Mouse (Mus musculus): ENCODE data around the gene Dlx6. TPM values are rescaled to one million over a fixed set of nuclear protein-coding genes. Genes with fewer than 3 reads are reported as not detected.

Gene Dlx6
- polyA plus RNA-seq, 1 experiment: not detected

- Histone ChIP-seq H3K36me3 (ENCODE audit: control insufficient read depth, insufficient read depth) (no peaks in the 10 kb centered on the region), H3K4me3 (no peak overlapping the region), H3K79me2 (ENCODE audit: control insufficient read depth, insufficient read depth) (no peaks in the 10 kb centered on the region), H3K4me2 (ENCODE audit: low read depth) (no peak overlapping the region), H3K27me3 (ENCODE audit: control insufficient read depth, insufficient read depth, insufficient read length) (peaks cover 14% of the 10 kb centered on the region), H3ac (ENCODE audit: control insufficient read depth, insufficient read length) (no peak overlapping the region)
- TF ChIP-seq TCF3 (IDR thresholded peaks at IDR 0.05; ENCODE audit: insufficient read length, low read depth) (no peak), CEBPB (IDR thresholded peaks at IDR 0.05; ENCODE audit: insufficient read depth, poor library complexity, severe bottlenecking) (no peak), TCF12 (IDR thresholded peaks at IDR 0.05; ENCODE audit: insufficient read depth, poor library complexity, severe bottlenecking) (no peak)
Observed at GRCm38 (mm10) chr6:6848541-6848940, 14.6 kb upstream of the Dlx6 start.

GRCm38 (mm10) chr6:6849744-6850143, 13.4 kb upstream of the Dlx6 start:
- Histone ChIP-seq H3K79me2 (ENCODE audit: control insufficient read depth, insufficient read depth) (no peaks in the 10 kb centered on the region), H3ac (ENCODE audit: control insufficient read depth, insufficient read length) (no peak overlapping the region), H3K27me3 (ENCODE audit: control insufficient read depth, insufficient read depth, insufficient read length) (peaks cover 26% of the 10 kb centered on the region), H3K4me3 (no peak overlapping the region), H3K36me3 (ENCODE audit: control insufficient read depth, insufficient read depth) (no peaks in the 10 kb centered on the region), H3K4me2 (ENCODE audit: low read depth) (no peak overlapping the region)
- TF ChIP-seq CEBPB (IDR thresholded peaks at IDR 0.05; ENCODE audit: insufficient read depth, poor library complexity, severe bottlenecking) (no peak), USF1 (IDR thresholded peaks at IDR 0.05; ENCODE audit: low read depth) (no peak), MAX (IDR thresholded peaks at IDR 0.05; ENCODE audit: low read depth) (no peak), MYOG (IDR thresholded peaks at IDR 0.05; ENCODE audit: control insufficient read depth in 1 of 3, insufficient read depth in 1 of 3, insufficient read length in 2 of 3, low read depth in 2 of 3) (no peak)

GRCm38 (mm10) chr6:6850324-6851060, 12.6 kb upstream of the Dlx6 start:
- Histone ChIP-seq H3K4me3 (no peak overlapping the region), H3K79me2 (ENCODE audit: control insufficient read depth, insufficient read depth) (no peaks in the 10 kb centered on the region), H3K27me3 (ENCODE audit: control insufficient read depth, insufficient read depth, insufficient read length) (peaks cover 33% of the 10 kb centered on the region), H3K4me2 (ENCODE audit: low read depth) (no peak overlapping the region), H3K36me3 (ENCODE audit: control insufficient read depth, insufficient read depth) (no peaks in the 10 kb centered on the region), H3ac (ENCODE audit: control insufficient read depth, insufficient read length) (no peak overlapping the region)
- no peak for TF ChIP-seq MYOD1 (IDR thresholded peaks at IDR 0.05; ENCODE audit: control insufficient read depth in 1 of 3, insufficient read length in 2 of 3, low read depth in 2 of 3)
- TF ChIP-seq TCF12 (IDR thresholded peaks at IDR 0.05; ENCODE audit: insufficient read depth, poor library complexity, severe bottlenecking): no peak
- no peak for TF ChIP-seq MAX (IDR thresholded peaks at IDR 0.05; ENCODE audit: low read depth)
- TF ChIP-seq POLR2A (IDR thresholded peaks at IDR 0.05; ENCODE audit: insufficient read length, low read depth): no peak
- no peak for TF ChIP-seq E2F4 (IDR thresholded peaks at IDR 0.05; ENCODE audit: insufficient read depth)
- TF ChIP-seq TCF3 (IDR thresholded peaks at IDR 0.05; ENCODE audit: insufficient read length, low read depth): no peak
- TF ChIP-seq REST (IDR thresholded peaks at IDR 0.05; ENCODE audit: insufficient read depth, insufficient read length): no peak

GRCm38 (mm10) chr6:6851166-6851565, 12.0 kb upstream of the Dlx6 start:
- no peak overlapping the region for H3ac ChIP-seq (ENCODE audit: control insufficient read depth, insufficient read length)
- no peak overlapping the region for H3K4me2 ChIP-seq (ENCODE audit: low read depth)
- TF ChIP-seq MAX (IDR thresholded peaks at IDR 0.05; ENCODE audit: low read depth): no peak
- H3K36me3 ChIP-seq (ENCODE audit: control insufficient read depth, insufficient read depth): no peaks in the 10 kb centered on the region
- peaks cover 40% of the 10 kb centered on the region for H3K27me3 ChIP-seq (ENCODE audit: control insufficient read depth, insufficient read depth, insufficient read length)
- H3K4me3 ChIP-seq: no peak overlapping the region
- H3K79me2 ChIP-seq (ENCODE audit: control insufficient read depth, insufficient read depth): no peaks in the 10 kb centered on the region

GRCm38 (mm10) chr6:6852944-6853343, 10.2 kb upstream of the Dlx6 start:
- Histone ChIP-seq H3K4me2 (ENCODE audit: low read depth) (no peak overlapping the region), H3K4me3 (no peak overlapping the region), H3K36me3 (ENCODE audit: control insufficient read depth, insufficient read depth) (no peaks in the 10 kb centered on the region), H3K27me3 (ENCODE audit: control insufficient read depth, insufficient read depth, insufficient read length) (peaks cover 47% of the 10 kb centered on the region), H3K79me2 (ENCODE audit: control insufficient read depth, insufficient read depth) (no peaks in the 10 kb centered on the region), H3ac (ENCODE audit: control insufficient read depth, insufficient read length) (no peak overlapping the region)
- TF ChIP-seq E2F4 (IDR thresholded peaks at IDR 0.05; ENCODE audit: insufficient read depth) (no peak), TCF12 (IDR thresholded peaks at IDR 0.05; ENCODE audit: insufficient read depth, poor library complexity, severe bottlenecking) (no peak), REST (IDR thresholded peaks at IDR 0.05; ENCODE audit: insufficient read depth, insufficient read length) (no peak), MAX (IDR thresholded peaks at IDR 0.05; ENCODE audit: low read depth) (no peak), POLR2AphosphoS2 (IDR thresholded peaks at IDR 0.05; ENCODE audit: insufficient read length, low read depth) (no peak), POLR2A (IDR thresholded peaks at IDR 0.05; ENCODE audit: insufficient read length, low read depth) (no peak), CEBPB (IDR thresholded peaks at IDR 0.05; ENCODE audit: insufficient read depth, poor library complexity, severe bottlenecking) (no peak), MYOG (IDR thresholded peaks at IDR 0.05; ENCODE audit: control insufficient read depth in 1 of 3, insufficient read depth in 1 of 3, insufficient read length in 2 of 3, low read depth in 2 of 3) (no peak), MYOD1 (IDR thresholded peaks at IDR 0.05; ENCODE audit: control insufficient read depth in 1 of 3, insufficient read length in 2 of 3, low read depth in 2 of 3) (no peak), USF1 (IDR thresholded peaks at IDR 0.05; ENCODE audit: low read depth) (no peak), TCF3 (IDR thresholded peaks at IDR 0.05; ENCODE audit: insufficient read length, low read depth) (no peak)

- Histone ChIP-seq H3K79me2 (ENCODE audit: control insufficient read depth, insufficient read depth) (no peaks in the 10 kb centered on the region), H3ac (ENCODE audit: control insufficient read depth, insufficient read length) (no peak overlapping the region), H3K4me2 (ENCODE audit: low read depth) (no peak overlapping the region), H3K36me3 (ENCODE audit: control insufficient read depth, insufficient read depth) (no peaks in the 10 kb centered on the region), H3K27me3 (ENCODE audit: control insufficient read depth, insufficient read depth, insufficient read length) (peaks cover 47% of the 10 kb centered on the region), H3K4me3 (no peak overlapping the region)
- TF ChIP-seq SRF (IDR thresholded peaks at IDR 0.05; ENCODE audit: control insufficient read depth, insufficient read length, low read depth): no peak
- TF ChIP-seq POLR2AphosphoS2 (IDR thresholded peaks at IDR 0.05; ENCODE audit: insufficient read length, low read depth): no peak
- TF ChIP-seq CEBPB (IDR thresholded peaks at IDR 0.05; ENCODE audit: insufficient read depth, poor library complexity, severe bottlenecking): no peak
- no peak for TF ChIP-seq MYOD1 (IDR thresholded peaks at IDR 0.05; ENCODE audit: control insufficient read depth in 1 of 3, insufficient read length in 2 of 3, low read depth in 2 of 3)
- TF ChIP-seq USF1 (IDR thresholded peaks at IDR 0.05; ENCODE audit: low read depth): no peak
- no peak for TF ChIP-seq MYOG (IDR thresholded peaks at IDR 0.05; ENCODE audit: control insufficient read depth in 1 of 3, insufficient read depth in 1 of 3, insufficient read length in 2 of 3, low read depth in 2 of 3)
- no peak for TF ChIP-seq TCF12 (IDR thresholded peaks at IDR 0.05; ENCODE audit: insufficient read depth, poor library complexity, severe bottlenecking)
- TF ChIP-seq E2F4 (IDR thresholded peaks at IDR 0.05; ENCODE audit: insufficient read depth): no peak
- no peak for TF ChIP-seq MAX (IDR thresholded peaks at IDR 0.05; ENCODE audit: low read depth)
- TF ChIP-seq TCF3 (IDR thresholded peaks at IDR 0.05; ENCODE audit: insufficient read length, low read depth): no peak
- no peak for TF ChIP-seq POLR2A (IDR thresholded peaks at IDR 0.05; ENCODE audit: insufficient read length, low read depth)
- no peak for TF ChIP-seq REST (IDR thresholded peaks at IDR 0.05; ENCODE audit: insufficient read depth, insufficient read length)
Observed at GRCm38 (mm10) chr6:6854176-6854575, 9.0 kb upstream of the Dlx6 start.

All from myocyte (in vitro differentiated cells).